Comparison of ENCODE assay signal across 10 mouse cellular contexts in genomic region chr5:139371118-139371517, GRCm38 (mm10). TPM values are rescaled to one million over a fixed set of nuclear protein-coding genes. Genes with fewer than 3 reads are reported as not detected.
DNase-seq lines count a peak whose midpoint lies in the region; ATAC-seq and TF ChIP-seq lines count a peak whose summit lies in the region.
"Had no signal": no experiment of that assay in that cellular context is flagged by ENCODE, and none has a peak within 500 bp of the region (broad histone marks: within the 10 kb centered on the region; RNA-seq: fewer than 3 reads in every experiment).

No protein-coding gene starts in this region.

- intact Hi-C loops in heart, adult 2 months (cut with DNase I): no loop called here
- intact Hi-C loops in heart, postnatal 10 days (cut with DNase I): no loop called here

- H3K9ac ChIP-seq in heart, adult 2 months (ENCODE audit: low read depth, low read length): peak overlapping the region; percentile 99
- H3K9ac ChIP-seq in liver, embryonic 12.5 days: peak overlapping the region; percentile 94
- H3K9ac ChIP-seq in stomach, postnatal 0 days (ENCODE audit: low read length): peak overlapping the region; percentile 87

- peak overlapping the region; percentile 93 for H3K4me3 ChIP-seq in heart, adult 2 months
- H3K4me3 ChIP-seq in spleen, adult 2 months (ENCODE audit: extremely low read depth, insufficient read depth, insufficient read length): peak overlapping the region; percentile 89; the same call in 1 of the 2 replicates
- H3K4me3 ChIP-seq in liver, embryonic 12.5 days: peak overlapping the region; percentile 68
- peak overlapping the region; percentile 57 for H3K4me3 ChIP-seq in stomach, postnatal 0 days (ENCODE audit: low read depth, low read length)

- no peak for TF ChIP-seq CTCF in heart, adult 2 months (IDR thresholded peaks at IDR 0.05)
- TF ChIP-seq CTCF in spleen, adult 2 months (IDR thresholded peaks at IDR 0.05; ENCODE audit: extremely low read depth, insufficient read depth, insufficient read length, insufficient replicate concordance): no peak
- TF ChIP-seq CTCF in stomach, postnatal 0 days (IDR thresholded peaks at IDR 0.05; ENCODE audit: low read depth): no peak

- no peak for TF ChIP-seq EP300 in heart, adult 2 months (IDR thresholded peaks at IDR 0.05; ENCODE audit: insufficient read depth, low read depth, low read length)
- TF ChIP-seq EP300 in stomach, postnatal 0 days (optimal IDR thresholded peaks at IDR 0.05): no peak

- H3K79me2 ChIP-seq in heart, adult 2 months (replicated peaks; ENCODE audit: control insufficient read depth, insufficient read depth, low read length): no peaks in the 10 kb centered on the region

- H3K9me3 ChIP-seq in liver, embryonic 12.5 days (replicated peaks): no peaks in the 10 kb centered on the region
- H3K9me3 ChIP-seq in stomach, postnatal 0 days (ENCODE audit: control insufficient read depth, low read length): no peaks in the 10 kb centered on the region

- H3K36me3 ChIP-seq in heart, adult 2 months (ENCODE audit: control insufficient read depth, insufficient read depth, low read length): no peaks in the 10 kb centered on the region
- no peaks in the 10 kb centered on the region for H3K36me3 ChIP-seq in spleen, adult 2 months (ENCODE audit: control insufficient read depth, insufficient read depth, low read length)
- 0 out of 2 replicates have a peak, but pooled peaks cover 4% of the 10 kb centered on the region for H3K36me3 ChIP-seq in liver, embryonic 12.5 days
- H3K36me3 ChIP-seq in stomach, postnatal 0 days (ENCODE audit: control insufficient read depth, insufficient read depth, low read length): no peaks in the 10 kb centered on the region

- WGBS in heart, adult 2 months: 52% methylated on average over 5 of the region's 5 CpGs
- 77% methylated on average over 5 of the region's 5 CpGs for WGBS in spleen, adult 2 months
- WGBS in liver, embryonic 12.5 days (ENCODE audit: insufficient replicate concordance): 57% methylated on average over 5 of the region's 5 CpGs
- 67% methylated on average over 5 of the region's 5 CpGs for WGBS in stomach, postnatal 0 days

- no peak for TF ChIP-seq POLR2A in heart, adult 2 months (IDR thresholded peaks at IDR 0.05; ENCODE audit: insufficient read depth, low read depth, low read length)
- TF ChIP-seq POLR2A in spleen, adult 2 months (IDR thresholded peaks at IDR 0.05; ENCODE audit: low read depth, low read length): no peak

- DNase-seq in heart, adult 2 months: no peak
- no peak for DNase-seq in heart, postnatal 10 days
- DNase-seq in spleen, adult 2 months (ENCODE audit: low read depth in 1 of 2, low spot score in 2 of 2): no peak
- no peak for DNase-seq in spleen, postnatal 10 days (ENCODE audit: low spot score in 2 of 2)
- DNase-seq in stomach, postnatal 0 days (ENCODE audit: low spot score): no peak
- no peak for DNase-seq in frontal cortex, adult 2 months (ENCODE audit: extremely low spot score in 1 of 2, low spot score in 1 of 2)
- DNase-seq in ovary, postnatal 10 days (ENCODE audit: low spot score): no peak

- ATAC-seq in liver, embryonic 12.5 days: no peak
- no peak for ATAC-seq in stomach, postnatal 0 days (ENCODE audit: low FRiP score, low TSS enrichment)

- H3K4me1 ChIP-seq in heart, adult 2 months (ENCODE audit: control insufficient read depth, insufficient read depth, low read length): peaks cover 5% of the 10 kb centered on the region
- H3K4me1 ChIP-seq in spleen, adult 2 months (ENCODE audit: control insufficient read depth, insufficient read depth, insufficient read length): peaks cover 40% of the 10 kb centered on the region
- H3K4me1 ChIP-seq in liver, embryonic 12.5 days: peaks cover 96% of the 10 kb centered on the region
- peaks cover 3% of the 10 kb centered on the region for H3K4me1 ChIP-seq in stomach, postnatal 0 days (replicated peaks; ENCODE audit: control insufficient read depth, insufficient read depth)

- no peaks in the 10 kb centered on the region for H3K27me3 ChIP-seq in heart, adult 2 months (ENCODE audit: control insufficient read depth, insufficient read depth, low read length)
- H3K27me3 ChIP-seq in spleen, adult 2 months (ENCODE audit: control insufficient read depth, insufficient read depth, low read length): no peaks in the 10 kb centered on the region
- H3K27me3 ChIP-seq in liver, embryonic 12.5 days (replicated peaks): no peaks in the 10 kb centered on the region
- no peaks in the 10 kb centered on the region for H3K27me3 ChIP-seq in stomach, postnatal 0 days (ENCODE audit: control insufficient read depth, insufficient read depth, low read length)

- peak overlapping the region; percentile 85 for H3K4me2 ChIP-seq in liver, embryonic 12.5 days
- H3K4me2 ChIP-seq in stomach, postnatal 0 days (replicated peaks; ENCODE audit: low read depth): peak overlapping the region; percentile 80

- H3K27ac ChIP-seq in heart, adult 2 months: peak overlapping the region; percentile 99
- peak overlapping the region; percentile 91 for H3K27ac ChIP-seq in spleen, adult 2 months (ENCODE audit: insufficient read depth, low read length)
- H3K27ac ChIP-seq in liver, embryonic 12.5 days: peak overlapping the region; percentile 92
- peak overlapping the region; percentile 84; the same call in 1 of the 2 replicates for H3K27ac ChIP-seq in stomach, postnatal 0 days (replicated peaks)

RNA-seq across cellular contexts. Expression of gene Gpr146, which starts 6.4 kb away (rescaled TPM):
- total RNA-seq in heart, adult 2 months (2021): 10 to 100 TPM; 42.9 to 56.6 TPM
- polyA plus RNA-seq in heart, adult 2 months (2012; rRNA removed): 62.4 and 77.0 TPM in 2 replicates
- total RNA-seq in heart, postnatal 10 days (2021): 10 to 100 TPM; 33.7 to 37.2 TPM
- polyA plus RNA-seq in spleen, adult 2 months (2012; rRNA removed): 32.2 and 36.3 TPM in 2 replicates
- polyA plus RNA-seq in liver, embryonic 12.5 days (2016; fragmentation: Nextera tagmentation; extraction: Ambion mirVana): 18.3 and 19.3 TPM in 2 replicates
- polyA plus RNA-seq in stomach, postnatal 0 days (2015; fragmentation: Nextera tagmentation; extraction: Ambion mirVana): 3.5 TPM in 2 replicates
- polyA plus RNA-seq in frontal cortex, adult 2 months (2012; rRNA removed): 12.0 and 15.2 TPM in 2 replicates

RNA-seq across cellular contexts. Expression of gene Cyp2w1, which starts 18.7 kb away (rescaled TPM):
- not detected for total RNA-seq in heart, adult 2 months (2021)
- polyA plus RNA-seq in heart, adult 2 months (2012; rRNA removed): not detected in 2 replicates
- total RNA-seq in heart, postnatal 10 days (2021): not detected
- polyA plus RNA-seq in spleen, adult 2 months (2012; rRNA removed): not detected in 2 replicates
- not detected in 2 replicates for polyA plus RNA-seq in liver, embryonic 12.5 days (2016; fragmentation: Nextera tagmentation; extraction: Ambion mirVana)
- 4.8 and 8.5 TPM in 2 replicates for polyA plus RNA-seq in stomach, postnatal 0 days (2015; fragmentation: Nextera tagmentation; extraction: Ambion mirVana)
- polyA plus RNA-seq in frontal cortex, adult 2 months (2012; rRNA removed): not detected in 2 replicates
- total RNA-seq: hematopoietic stem cell, adult 5-6 weeks; neutrophil, adult 5-6 weeks had no signal

RNA-seq across cellular contexts. Expression of gene Cox19, which starts 19.9 kb away (rescaled TPM):
- 10 to 100 TPM; 82.8 to 94.8 TPM for total RNA-seq in heart, adult 2 months (2021)
- 110 and 112 TPM in 2 replicates for polyA plus RNA-seq in heart, adult 2 months (2012; rRNA removed)
- total RNA-seq in heart, postnatal 10 days (2021): 10 to 100 TPM; 88.8 to 96.4 TPM
- 27.2 and 36.2 TPM in 2 replicates for polyA plus RNA-seq in spleen, adult 2 months (2012; rRNA removed)
- polyA plus RNA-seq in liver, embryonic 12.5 days (2016; fragmentation: Nextera tagmentation; extraction: Ambion mirVana): 72.3 and 73.8 TPM in 2 replicates
- 109 and 114 TPM in 2 replicates for polyA plus RNA-seq in stomach, postnatal 0 days (2015; fragmentation: Nextera tagmentation; extraction: Ambion mirVana)
- 93.5 and 97.3 TPM in 2 replicates for polyA plus RNA-seq in frontal cortex, adult 2 months (2012; rRNA removed)

RNA-seq across cellular contexts. Expression of gene C130050O18Rik, which starts 34.0 kb away (rescaled TPM):
- 1 to 10 TPM in 1 of 2 experiments, under 1 TPM in 1; 0.68 to 1.1 TPM for total RNA-seq in heart, adult 2 months (2021)
- polyA plus RNA-seq in heart, adult 2 months (2012; rRNA removed): 0.98 and 1.1 TPM in 2 replicates
- under 1 TPM; 0.74 to 0.93 TPM for total RNA-seq in heart, postnatal 10 days (2021)
- polyA plus RNA-seq in spleen, adult 2 months (2012; rRNA removed): 8.1 and 11.9 TPM in 2 replicates
- polyA plus RNA-seq in liver, embryonic 12.5 days (2016; fragmentation: Nextera tagmentation; extraction: Ambion mirVana): 0.72 and 0.75 TPM in 2 replicates
- polyA plus RNA-seq in stomach, postnatal 0 days (2015; fragmentation: Nextera tagmentation; extraction: Ambion mirVana): 0.41 and 0.46 TPM in 2 replicates
- 0.42 and 0.44 TPM in 2 replicates for polyA plus RNA-seq in frontal cortex, adult 2 months (2012; rRNA removed)

RNA-seq across cellular contexts. Expression of gene Adap1, which starts 45.7 kb away (rescaled TPM):
- 1 to 10 TPM; 1.5 to 1.7 TPM for total RNA-seq in heart, adult 2 months (2021)
- 2.7 and 2.8 TPM in 2 replicates for polyA plus RNA-seq in heart, adult 2 months (2012; rRNA removed)
- total RNA-seq in heart, postnatal 10 days (2021): 1 to 10 TPM; 1.6 to 1.8 TPM
- 23.2 and 29.5 TPM in 2 replicates for polyA plus RNA-seq in spleen, adult 2 months (2012; rRNA removed)
- 6.7 and 7.3 TPM in 2 replicates for polyA plus RNA-seq in liver, embryonic 12.5 days (2016; fragmentation: Nextera tagmentation; extraction: Ambion mirVana)
- polyA plus RNA-seq in stomach, postnatal 0 days (2015; fragmentation: Nextera tagmentation; extraction: Ambion mirVana): 13.8 and 14.9 TPM in 2 replicates
- polyA plus RNA-seq in frontal cortex, adult 2 months (2012; rRNA removed): 178 and 201 TPM in 2 replicates
